Mouse (Mus musculus): ENCODE measurements around the gene Rnase4. TPM values are rescaled to one million over a fixed set of nuclear protein-coding genes. Genes with fewer than 3 reads are reported as not detected.

The Rnase4 gene
- polyA plus RNA-seq, 1 experiment from 2014 or later = 443 TPM

DNA sequence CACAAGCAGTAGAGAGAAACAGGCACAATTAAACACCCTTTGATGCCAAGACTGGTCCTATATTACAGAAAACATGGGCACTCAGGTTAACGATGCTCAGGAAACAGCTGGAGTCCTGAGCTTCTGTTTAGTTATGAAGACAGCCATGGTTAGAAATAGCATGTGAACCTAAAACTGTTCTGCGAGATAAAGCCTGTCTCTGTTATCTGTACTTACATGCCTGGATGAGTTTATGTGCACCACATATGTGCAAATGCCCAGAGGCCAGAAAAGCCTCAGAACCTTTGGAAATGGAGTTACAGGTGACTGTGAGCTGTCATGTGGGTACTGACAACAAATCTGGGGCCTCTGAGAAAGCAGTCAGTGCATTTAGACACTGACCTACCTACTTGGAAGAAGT, 53.1 kb downstream of the Rnase4 start:
- Histone ChIP-seq H3K36me3 (ENCODE audit: insufficient read depth, low read length) (no peaks in the 10 kb centered on the region), H3K27ac (ENCODE audit: low read length) (no peak overlapping the region), H3K4me3 (ENCODE audit: low read depth, low read length) (no peak overlapping the region), H3K9ac (replicated peaks; ENCODE audit: low read depth) (no peak overlapping the region), H3K4me1 (ENCODE audit: insufficient read depth, low read depth, low read length) (no peaks in the 10 kb centered on the region), H3K9me3 (ENCODE audit: low read length) (no peaks in the 10 kb centered on the region), H3K27me3 (replicated peaks; ENCODE audit: insufficient read depth, low read length) (no peaks in the 10 kb centered on the region), H3K4me2 (replicated peaks; ENCODE audit: low read depth, low read length) (no peak overlapping the region)
- ATAC-seq = no peak
- no peak for DNase-seq (ENCODE audit: low spot score)
- TF ChIP-seq CTCF (IDR thresholded peaks at IDR 0.05) = no peak
- no peak for TF ChIP-seq EP300 (IDR thresholded peaks at IDR 0.05)
- WGBS = 70% methylated on average over 2 of the region's 2 CpGs

DNA sequence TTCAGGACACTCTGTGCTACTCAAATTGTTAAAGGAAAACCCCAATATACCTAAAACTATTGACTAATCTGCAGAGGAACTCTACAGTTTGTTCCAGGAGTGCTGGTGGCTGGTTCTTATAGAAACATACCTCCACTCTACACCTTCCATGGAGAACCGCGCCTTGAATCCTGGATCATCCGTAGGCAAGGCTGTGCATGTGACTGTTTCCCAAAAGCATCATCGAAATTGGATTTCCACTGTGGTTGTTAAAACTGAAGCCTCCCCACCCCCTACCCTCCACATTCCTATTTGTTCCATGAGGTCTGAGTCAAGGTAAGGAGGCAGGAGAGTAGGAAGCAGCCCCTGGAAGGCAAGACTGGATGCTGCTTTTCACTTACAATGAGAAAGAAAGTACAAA, 53.6 kb downstream of the Rnase4 start:
- Histone ChIP-seq H3K4me2 (replicated peaks; ENCODE audit: low read depth, low read length) (no peak overlapping the region), H3K4me1 (ENCODE audit: insufficient read depth, low read depth, low read length) (no peaks in the 10 kb centered on the region), H3K9ac (replicated peaks; ENCODE audit: low read depth) (no peak overlapping the region), H3K36me3 (ENCODE audit: insufficient read depth, low read length) (no peaks in the 10 kb centered on the region), H3K4me3 (ENCODE audit: low read depth, low read length) (no peak overlapping the region), H3K9me3 (ENCODE audit: low read length) (no peaks in the 10 kb centered on the region), H3K27ac (ENCODE audit: low read length) (no peak overlapping the region), H3K27me3 (replicated peaks; ENCODE audit: insufficient read depth, low read length) (no peaks in the 10 kb centered on the region)
- DNase-seq (ENCODE audit: low spot score) (no peak), ATAC-seq (no peak)
- 96% methylated on average over 4 of the region's 4 CpGs for WGBS
- TF ChIP-seq EP300 (IDR thresholded peaks at IDR 0.05) (no peak), CTCF (IDR thresholded peaks at IDR 0.05) (no peak)

DNA sequence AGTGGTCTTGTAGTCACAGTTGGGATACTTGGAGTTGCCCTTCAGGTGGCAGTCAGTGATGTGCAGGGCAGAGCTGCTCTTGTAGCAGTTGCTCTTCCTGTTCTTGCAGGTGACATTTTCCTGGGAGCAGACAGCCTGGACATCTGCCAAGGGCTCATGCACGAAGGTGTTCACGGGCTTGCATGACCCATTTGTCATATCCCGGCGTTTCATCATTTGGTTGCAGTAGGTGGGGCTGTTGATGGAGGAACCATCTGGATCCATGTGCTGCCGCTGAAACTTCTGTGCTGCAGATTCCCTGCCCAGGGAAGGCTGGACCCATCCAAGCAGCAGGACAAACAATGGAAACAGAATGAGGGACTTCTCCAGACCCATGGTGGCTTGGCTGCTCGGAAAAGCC, 54.6 kb downstream of the Rnase4 start:
- no peaks in the 10 kb centered on the region for H3K4me1 ChIP-seq (ENCODE audit: insufficient read depth, low read depth, low read length)
- ATAC-seq (no peak), DNase-seq (ENCODE audit: low spot score) (no peak)
- WGBS = 65% methylated on average over 6 of the region's 6 CpGs
- no peak overlapping the region for H3K27ac ChIP-seq (ENCODE audit: low read length)
- H3K9ac ChIP-seq (replicated peaks; ENCODE audit: low read depth) = no peak overlapping the region
- no peak overlapping the region for H3K4me3 ChIP-seq (ENCODE audit: low read depth, low read length)
- H3K9me3 ChIP-seq (ENCODE audit: low read length) = no peaks in the 10 kb centered on the region
- no peak overlapping the region for H3K4me2 ChIP-seq (replicated peaks; ENCODE audit: low read depth, low read length)
- TF ChIP-seq EP300 (IDR thresholded peaks at IDR 0.05) (no peak), CTCF (IDR thresholded peaks at IDR 0.05) (no peak)
- H3K36me3 ChIP-seq (ENCODE audit: insufficient read depth, low read length) = no peaks in the 10 kb centered on the region
- H3K27me3 ChIP-seq (replicated peaks; ENCODE audit: insufficient read depth, low read length) = no peaks in the 10 kb centered on the region

DNA sequence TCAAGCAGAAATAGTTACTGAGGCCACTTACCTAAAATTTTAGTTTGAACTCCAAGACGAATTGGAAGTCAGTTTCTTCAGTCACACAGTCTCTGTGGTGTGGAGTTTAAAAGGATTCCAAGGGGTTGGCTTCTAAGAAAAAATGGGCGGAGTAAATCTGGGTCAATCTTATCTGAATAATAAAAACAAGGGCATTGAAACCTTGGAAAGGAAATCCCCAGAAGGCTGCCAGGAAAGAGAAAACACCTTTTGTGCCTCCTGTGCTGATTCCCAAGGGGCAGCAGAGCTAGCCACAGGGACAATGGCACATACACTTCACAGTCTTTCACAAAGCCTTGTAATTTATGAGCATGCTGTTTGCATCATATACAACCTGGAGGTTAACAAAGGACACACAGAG, 55.8 kb downstream of the Rnase4 start, which contains the start of gene Rnase1:
Gene Rnase1, minus strand, starts transcription at position 101 of the 400 bp plus-strand sequence.
- H3K4me1 ChIP-seq (ENCODE audit: insufficient read depth, low read depth, low read length) = no peaks in the 10 kb centered on the region
- no peak within 1 kb of the TSS for H3K9ac ChIP-seq (replicated peaks; ENCODE audit: low read depth)
- DNase-seq (ENCODE audit: low spot score) = no peak
- H3K9me3 ChIP-seq (ENCODE audit: low read length) = no peaks in the 10 kb centered on the region
- no peak within 1 kb of the TSS for H3K4me3 ChIP-seq (ENCODE audit: low read depth, low read length)
- no peak for ATAC-seq
- no peak within 1 kb of the TSS for H3K4me2 ChIP-seq (replicated peaks; ENCODE audit: low read depth, low read length)
- H3K36me3 ChIP-seq (ENCODE audit: insufficient read depth, low read length) = no peaks in the 10 kb centered on the region
- no peak within 1 kb of the TSS for H3K27ac ChIP-seq (ENCODE audit: low read length)
- no peaks in the 10 kb centered on the region for H3K27me3 ChIP-seq (replicated peaks; ENCODE audit: insufficient read depth, low read length)
- WGBS = 68% methylated on average over 2 of the region's 2 CpGs
- no peak for TF ChIP-seq EP300 (IDR thresholded peaks at IDR 0.05)
- no peak for TF ChIP-seq CTCF (IDR thresholded peaks at IDR 0.05)

DNA sequence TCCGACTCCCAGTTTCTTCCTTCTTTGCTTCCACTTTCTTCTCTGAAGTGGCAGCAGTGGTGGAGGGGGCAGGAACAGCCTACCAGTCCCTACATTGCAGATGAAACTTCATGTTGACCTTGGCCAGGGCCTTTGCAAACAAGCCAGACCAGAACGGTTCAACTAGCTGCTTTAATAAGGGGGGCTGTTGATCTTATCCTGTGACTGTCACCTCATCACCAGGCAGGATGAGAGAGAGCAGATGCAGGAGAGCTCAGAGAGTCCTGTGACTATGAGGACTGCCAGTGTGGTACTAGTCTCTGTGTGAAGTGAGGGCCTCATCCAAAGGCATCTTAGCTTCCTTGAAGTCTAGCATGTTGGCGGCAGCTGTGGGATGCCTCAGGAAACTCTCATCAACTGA, 57.1 kb downstream of the Rnase4 start:
- Histone ChIP-seq H3K9me3 (ENCODE audit: low read length) (no peaks in the 10 kb centered on the region), H3K9ac (replicated peaks; ENCODE audit: low read depth) (no peak overlapping the region), H3K4me3 (ENCODE audit: low read depth, low read length) (no peak overlapping the region), H3K36me3 (ENCODE audit: insufficient read depth, low read length) (no peaks in the 10 kb centered on the region), H3K4me2 (replicated peaks; ENCODE audit: low read depth, low read length) (no peak overlapping the region), H3K27me3 (replicated peaks; ENCODE audit: insufficient read depth, low read length) (no peaks in the 10 kb centered on the region), H3K4me1 (ENCODE audit: insufficient read depth, low read depth, low read length) (no peaks in the 10 kb centered on the region), H3K27ac (ENCODE audit: low read length) (no peak overlapping the region)
- DNase-seq (ENCODE audit: low spot score) (no peak), ATAC-seq (no peak)
- 58% methylated on average over 3 of the region's 3 CpGs for WGBS
- no peak for TF ChIP-seq EP300 (IDR thresholded peaks at IDR 0.05)

DNA sequence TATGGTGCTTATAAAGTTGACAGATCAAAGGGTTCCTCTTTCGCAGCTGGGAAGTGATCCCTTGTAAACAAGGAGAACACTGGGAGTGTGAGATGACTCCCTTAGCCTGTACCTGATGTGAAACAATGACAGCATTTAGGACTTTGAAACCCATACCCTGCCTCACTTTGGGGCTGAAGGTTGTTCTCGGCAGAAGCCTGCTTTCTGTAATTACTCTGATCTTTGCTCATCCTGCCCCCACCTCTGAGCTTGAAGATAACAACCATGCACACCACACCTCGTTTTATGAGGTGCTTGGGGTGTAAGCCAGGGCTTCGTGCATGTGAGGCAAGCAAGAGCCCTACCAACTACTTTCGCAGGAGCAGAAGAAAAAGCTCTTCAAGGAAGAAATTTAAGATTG, 58.3 kb downstream of the Rnase4 start:
- ATAC-seq (no peak), DNase-seq (ENCODE audit: low spot score) (no peak)
- no peaks in the 10 kb centered on the region for H3K9me3 ChIP-seq (ENCODE audit: low read length)
- H3K36me3 ChIP-seq (ENCODE audit: insufficient read depth, low read length) = no peaks in the 10 kb centered on the region
- H3K4me2 ChIP-seq (replicated peaks; ENCODE audit: low read depth, low read length) = no peak overlapping the region
- no peaks in the 10 kb centered on the region for H3K27me3 ChIP-seq (replicated peaks; ENCODE audit: insufficient read depth, low read length)
- WGBS = 38% methylated on average over 5 of the region's 5 CpGs
- TF ChIP-seq EP300 (IDR thresholded peaks at IDR 0.05) = no peak
- TF ChIP-seq CTCF (IDR thresholded peaks at IDR 0.05) = no peak
- H3K27ac ChIP-seq (ENCODE audit: low read length) = no peak overlapping the region
- H3K4me1 ChIP-seq (ENCODE audit: insufficient read depth, low read depth, low read length) = no peaks in the 10 kb centered on the region
- no peak overlapping the region for H3K9ac ChIP-seq (replicated peaks; ENCODE audit: low read depth)
- H3K4me3 ChIP-seq (ENCODE audit: low read depth, low read length) = no peak overlapping the region

DNA sequence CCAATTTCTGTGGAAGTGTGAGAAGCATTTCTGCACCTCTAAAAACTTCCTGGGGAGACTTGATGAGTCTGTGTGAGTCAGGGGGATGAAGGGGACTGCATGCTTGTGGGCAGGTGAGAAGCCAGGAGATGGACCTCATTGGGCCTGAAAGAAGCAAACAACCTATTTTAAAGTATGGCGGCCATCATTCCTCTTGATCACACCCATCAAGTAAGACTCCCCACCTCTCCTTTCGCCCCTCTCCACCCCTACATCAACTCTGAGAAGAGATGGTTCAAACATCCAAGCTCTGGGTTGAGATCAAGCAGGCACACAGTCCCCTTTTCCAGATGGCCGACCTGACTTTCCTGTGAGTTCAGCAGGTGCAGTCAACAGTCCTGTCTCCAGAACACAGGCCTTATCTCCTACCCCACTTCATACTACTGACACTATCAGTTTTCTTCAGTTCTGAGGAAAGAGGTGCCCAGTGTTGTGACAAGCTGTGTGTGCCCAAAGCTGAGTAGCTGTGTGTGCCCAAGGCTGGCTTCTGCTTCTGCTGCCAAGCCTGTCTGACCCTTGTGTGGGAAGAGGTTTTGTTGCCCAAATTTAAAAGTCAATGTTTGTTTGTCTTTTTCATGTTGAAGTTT, 59.4 kb downstream of the Rnase4 start:
- TF ChIP-seq EP300 (IDR thresholded peaks at IDR 0.05) = no peak
- TF ChIP-seq CTCF (IDR thresholded peaks at IDR 0.05) = no peak
- H3K36me3 ChIP-seq (ENCODE audit: insufficient read depth, low read length) = no peaks in the 10 kb centered on the region
- H3K4me3 ChIP-seq (ENCODE audit: low read depth, low read length) = no peak overlapping the region
- H3K9me3 ChIP-seq (ENCODE audit: low read length) = no peaks in the 10 kb centered on the region
- ATAC-seq = no peak
- H3K27me3 ChIP-seq (replicated peaks; ENCODE audit: insufficient read depth, low read length) = no peaks in the 10 kb centered on the region
- H3K4me2 ChIP-seq (replicated peaks; ENCODE audit: low read depth, low read length) = no peak overlapping the region
- 89% methylated on average over 3 of the region's 3 CpGs for WGBS
- no peak overlapping the region for H3K27ac ChIP-seq (ENCODE audit: low read length)
- DNase-seq (ENCODE audit: low spot score) = no peak
- no peak overlapping the region for H3K9ac ChIP-seq (replicated peaks; ENCODE audit: low read depth)
- no peaks in the 10 kb centered on the region for H3K4me1 ChIP-seq (ENCODE audit: insufficient read depth, low read depth, low read length)
